8 mouse cellular contexts compared by ENCODE assay signal in the genomic region with DNA sequence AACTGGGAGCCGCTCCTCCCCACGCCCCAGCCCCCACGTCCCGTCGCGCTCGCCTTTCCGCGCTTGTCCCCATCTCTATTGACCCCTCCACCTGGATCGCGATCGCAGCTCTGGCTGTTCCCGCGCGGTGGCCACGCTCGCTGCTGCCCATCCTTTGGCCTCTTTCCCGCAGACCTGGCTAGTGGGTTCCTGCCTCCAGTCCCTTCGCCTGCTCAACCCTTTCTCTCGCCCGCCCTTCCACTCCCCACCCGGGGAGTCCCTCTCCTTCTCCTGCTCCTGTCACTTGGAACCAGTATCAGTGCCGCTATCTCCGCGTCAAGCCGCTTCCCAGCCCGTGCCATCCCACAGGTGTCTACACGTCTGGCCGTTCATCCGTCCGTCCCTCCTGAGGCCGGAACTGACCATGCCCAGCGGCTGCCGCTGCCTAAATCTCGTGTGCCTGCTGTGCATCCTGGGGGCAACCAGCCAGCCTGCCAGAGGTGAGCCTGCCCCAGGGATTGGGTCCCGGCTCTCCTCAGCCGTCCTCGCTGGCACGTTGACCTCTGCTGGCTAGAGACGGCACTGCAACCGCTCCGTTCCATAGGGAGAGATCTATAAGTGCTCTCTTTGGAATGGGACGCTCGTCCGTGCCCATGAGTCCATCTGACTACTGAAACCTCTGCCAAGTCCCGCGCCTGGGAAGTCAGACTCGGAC. TPM values are rescaled to one million over a fixed set of nuclear protein-coding genes. Genes with fewer than 3 reads are reported as not detected.
A peak's percentile ranks its signal among the peaks of the same experiment; 100 is the strongest.
DNase-seq lines count a peak whose midpoint lies in the region; ATAC-seq and TF ChIP-seq lines count a peak whose summit lies in the region.

No protein-coding gene starts in this region.

- H3K9ac ChIP-seq in embryonic facial prominence, embryonic 14.5 days (ENCODE audit: low read depth, low read length), result peak overlapping the region; percentile 67
- H3K9ac ChIP-seq in limb, embryonic 14.5 days (ENCODE audit: low read depth, low read length, severe bottlenecking), result peak overlapping the region; percentile 59
- H3K9ac ChIP-seq in midbrain, postnatal 0 days (replicated peaks; ENCODE audit: low read length, poor library complexity, severe bottlenecking), result peak overlapping the region; percentile 90

- under 1% methylated on average over 30 of the region's 48 CpGs for WGBS in embryonic facial prominence, embryonic 14.5 days
- under 1% methylated on average over 43 of the region's 48 CpGs for WGBS in limb, embryonic 14.5 days
- under 1% methylated on average over 39 of the region's 48 CpGs for WGBS in midbrain, postnatal 0 days

- TF ChIP-seq CTCF in midbrain, postnatal 0 days (IDR thresholded peaks at IDR 0.05), result peak; percentile 89

- no peaks in the 10 kb centered on the region for H3K36me3 ChIP-seq in embryonic facial prominence, embryonic 14.5 days (ENCODE audit: control insufficient read depth, insufficient read depth, low read length)
- H3K36me3 ChIP-seq in limb, embryonic 14.5 days (ENCODE audit: control insufficient read depth, insufficient read depth, low read length), result no peaks in the 10 kb centered on the region; the same call in 1 of the 2 replicates
- H3K36me3 ChIP-seq in midbrain, postnatal 0 days (ENCODE audit: insufficient read depth, low read length), result peaks cover 19% of the 10 kb centered on the region

- no peak overlapping the region; the same call in 1 of the 2 replicates for H3K27ac ChIP-seq in embryonic facial prominence, embryonic 14.5 days (replicated peaks; ENCODE audit: low read depth, low read length)
- H3K27ac ChIP-seq in limb, embryonic 14.5 days (replicated peaks; ENCODE audit: low read depth, low read length), result no peak overlapping the region
- H3K27ac ChIP-seq in midbrain, postnatal 0 days (ENCODE audit: low read depth, low read length), result peak overlapping the region; percentile 87

- H3K9me3 ChIP-seq in embryonic facial prominence, embryonic 14.5 days (ENCODE audit: control insufficient read depth, low read length), result no peaks in the 10 kb centered on the region
- no peaks in the 10 kb centered on the region for H3K9me3 ChIP-seq in limb, embryonic 14.5 days (ENCODE audit: control insufficient read depth, low read length)
- no peaks in the 10 kb centered on the region for H3K9me3 ChIP-seq in midbrain, postnatal 0 days (ENCODE audit: low read length)

- H3K4me1 ChIP-seq in embryonic facial prominence, embryonic 14.5 days (ENCODE audit: control insufficient read depth, insufficient read depth, low read length), result 0 out of 2 replicates have a peak, but pooled peaks cover 2% of the 10 kb centered on the region
- no peaks in the 10 kb centered on the region for H3K4me1 ChIP-seq in limb, embryonic 14.5 days (ENCODE audit: control insufficient read depth, insufficient read depth, low read length)
- no peaks in the 10 kb centered on the region for H3K4me1 ChIP-seq in midbrain, postnatal 0 days (ENCODE audit: insufficient read depth, low read length)

- TF ChIP-seq POLR2A in limb, embryonic 14.5 days (IDR thresholded peaks at IDR 0.05; ENCODE audit: borderline replicate concordance, extremely low read depth, insufficient read depth, insufficient read length), result no peak

- peaks cover 40% of the 10 kb centered on the region for H3K27me3 ChIP-seq in embryonic facial prominence, embryonic 14.5 days (replicated peaks; ENCODE audit: control insufficient read depth, insufficient read depth, low read length)
- H3K27me3 ChIP-seq in limb, embryonic 14.5 days (ENCODE audit: control insufficient read depth, insufficient read depth, low read length), result peaks cover 27% of the 10 kb centered on the region
- peaks cover 11% of the 10 kb centered on the region for H3K27me3 ChIP-seq in midbrain, postnatal 0 days (ENCODE audit: insufficient read depth, low read length)

- ATAC-seq in embryonic facial prominence, embryonic 14.5 days (ENCODE audit: low read depth), result peak; percentile 88
- ATAC-seq in limb, embryonic 14.5 days (ENCODE audit: low FRiP score, low read depth), result peak; percentile 77
- peak; percentile 72 for ATAC-seq in midbrain, postnatal 0 days (ENCODE audit: low FRiP score)

- peak overlapping the region; percentile 63 for H3K4me3 ChIP-seq in embryonic facial prominence, embryonic 14.5 days (ENCODE audit: low read depth, low read length)
- peak overlapping the region; percentile 56 for H3K4me3 ChIP-seq in limb, embryonic 14.5 days (replicated peaks; ENCODE audit: low read length)
- peak overlapping the region; percentile 79 for H3K4me3 ChIP-seq in midbrain, postnatal 0 days (ENCODE audit: low read depth, low read length)

- H3K4me2 ChIP-seq in embryonic facial prominence, embryonic 14.5 days (ENCODE audit: low read depth, low read length), result peak overlapping the region; percentile 100
- peak overlapping the region; percentile 95 for H3K4me2 ChIP-seq in limb, embryonic 14.5 days (replicated peaks; ENCODE audit: low read depth, low read length, severe bottlenecking)
- peak overlapping the region; percentile 82 for H3K4me2 ChIP-seq in midbrain, postnatal 0 days (ENCODE audit: low read depth, low read length, poor library complexity, severe bottlenecking)

- DNase-seq in 3T3-L1 (ENCODE audit: low read depth, low spot score), result peak; percentile 92
- peak; percentile 69 to 71 for DNase-seq in adrenal gland, postnatal 4 days (ENCODE audit: low spot score in 2 of 2)
- peak; percentile 88 for DNase-seq in embryonic facial prominence, embryonic 14.5 days (ENCODE audit: low spot score)
- peak; percentile 65 to 74 for DNase-seq in heart, adult 9 months (ENCODE audit: low spot score in 2 of 2)
- DNase-seq in kidney, adult 9 months, result peak; percentile 83
- DNase-seq in limb, embryonic 14.5 days (ENCODE audit: low spot score), result peak; percentile 83
- DNase-seq in midbrain, postnatal 0 days (ENCODE audit: low spot score), result peak; percentile 85
- DNase-seq in spleen, postnatal 10 days (ENCODE audit: low spot score in 2 of 2), result peak; percentile 63 to 82

RNA-seq across cellular contexts. Expression of a gene that starts 1.1 kb away (rescaled TPM):
- 1 to 10 TPM in 1 of 2 experiments, under 1 TPM in 1; 0.54 to 1.7 TPM for total RNA-seq in adrenal gland, postnatal 4 days (2021)
- polyA plus RNA-seq in embryonic facial prominence, embryonic 14.5 days (2014; fragmentation: Nextera tagmentation; extraction: Ambion mirVana), result 7.5 and 7.6 TPM in 2 replicates
- 20.8 and 24.2 TPM in 2 replicates for polyA plus RNA-seq in limb, embryonic 14.5 days (2012; rRNA removed)
- polyA plus RNA-seq in limb, embryonic 14.5 days (2014; fragmentation: Nextera tagmentation; extraction: Ambion mirVana), result 10.1 and 10.3 TPM in 2 replicates
- 60.1 and 66.8 TPM in 2 replicates for total RNA-seq in midbrain, postnatal 0 days (2014; rRNA removed)
- polyA plus RNA-seq in midbrain, postnatal 0 days (2015; fragmentation: Nextera tagmentation; extraction: Ambion mirVana), result 22.9 and 28.0 TPM in 2 replicates

RNA-seq across cellular contexts. Expression of a gene that starts 15.5 kb away (rescaled TPM):
- 10 to 100 TPM; 68.8 to 75.3 TPM for total RNA-seq in adrenal gland, postnatal 4 days (2021)
- polyA plus RNA-seq in embryonic facial prominence, embryonic 14.5 days (2014; fragmentation: Nextera tagmentation; extraction: Ambion mirVana), result 54.5 and 57.3 TPM in 2 replicates
- 117 and 140 TPM in 2 replicates for polyA plus RNA-seq in limb, embryonic 14.5 days (2012; rRNA removed)
- polyA plus RNA-seq in limb, embryonic 14.5 days (2014; fragmentation: Nextera tagmentation; extraction: Ambion mirVana), result 50.6 and 64.7 TPM in 2 replicates
- 22.0 and 31.7 TPM in 2 replicates for total RNA-seq in midbrain, postnatal 0 days (2014; rRNA removed)
- 18.6 and 19.5 TPM in 2 replicates for polyA plus RNA-seq in midbrain, postnatal 0 days (2015; fragmentation: Nextera tagmentation; extraction: Ambion mirVana)

RNA-seq across cellular contexts. Expression of a gene that starts 29.8 kb away (rescaled TPM):
- total RNA-seq in adrenal gland, postnatal 4 days (2021), result 10 to 100 TPM; 13.8 to 14.1 TPM
- polyA plus RNA-seq in embryonic facial prominence, embryonic 14.5 days (2014; fragmentation: Nextera tagmentation; extraction: Ambion mirVana), result 5.5 and 6.6 TPM in 2 replicates
- 15.5 and 20.9 TPM in 2 replicates for polyA plus RNA-seq in limb, embryonic 14.5 days (2012; rRNA removed)
- 5.8 and 7.3 TPM in 2 replicates for polyA plus RNA-seq in limb, embryonic 14.5 days (2014; fragmentation: Nextera tagmentation; extraction: Ambion mirVana)
- 9.1 and 12.2 TPM in 2 replicates for total RNA-seq in midbrain, postnatal 0 days (2014; rRNA removed)
- polyA plus RNA-seq in midbrain, postnatal 0 days (2015; fragmentation: Nextera tagmentation; extraction: Ambion mirVana), result 8.4 and 9.3 TPM in 2 replicates

RNA-seq across cellular contexts. Expression of a gene that starts 45.0 kb away (rescaled TPM):
- total RNA-seq in adrenal gland, postnatal 4 days (2021), result 1 to 10 TPM; 6.3 to 7.3 TPM
- polyA plus RNA-seq in embryonic facial prominence, embryonic 14.5 days (2014; fragmentation: Nextera tagmentation; extraction: Ambion mirVana), result 2.2 TPM in 2 replicates
- 4.3 and 5.8 TPM in 2 replicates for polyA plus RNA-seq in limb, embryonic 14.5 days (2012; rRNA removed)
- polyA plus RNA-seq in limb, embryonic 14.5 days (2014; fragmentation: Nextera tagmentation; extraction: Ambion mirVana), result 1.4 and 2.0 TPM in 2 replicates
- 43.1 and 61.3 TPM in 2 replicates for total RNA-seq in midbrain, postnatal 0 days (2014; rRNA removed)
- 32.8 and 33.0 TPM in 2 replicates for polyA plus RNA-seq in midbrain, postnatal 0 days (2015; fragmentation: Nextera tagmentation; extraction: Ambion mirVana)

RNA-seq across cellular contexts. Expression of a gene that starts 50.5 kb away (rescaled TPM):
- 100 to 1,000 TPM; 137 to 139 TPM for total RNA-seq in adrenal gland, postnatal 4 days (2021)
- polyA plus RNA-seq in embryonic facial prominence, embryonic 14.5 days (2014; fragmentation: Nextera tagmentation; extraction: Ambion mirVana), result 135 and 137 TPM in 2 replicates
- 92.5 and 136 TPM in 2 replicates for polyA plus RNA-seq in limb, embryonic 14.5 days (2012; rRNA removed)
- polyA plus RNA-seq in limb, embryonic 14.5 days (2014; fragmentation: Nextera tagmentation; extraction: Ambion mirVana), result 134 and 142 TPM in 2 replicates
- total RNA-seq in midbrain, postnatal 0 days (2014; rRNA removed), result 18.9 and 24.8 TPM in 2 replicates
- polyA plus RNA-seq in midbrain, postnatal 0 days (2015; fragmentation: Nextera tagmentation; extraction: Ambion mirVana), result 70.6 and 77.4 TPM in 2 replicates
